Mouse (Mus musculus): ENCODE results near the gene Cfap65. TPM values are rescaled to one million over a fixed set of nuclear protein-coding genes. Genes with fewer than 3 reads are reported as not detected.
A peak's percentile ranks its signal among the peaks of the same experiment; 100 is the strongest.

The Cfap65 gene
- total RNA-seq, 1 experiment, result not detected

GRCm38 (mm10) chr1:74856439-74856720, 79.0 kb downstream of the Cfap65 start:
- in situ Hi-C loops (cut with MboI; ENCODE audit: low sequenced_read_pairs in 2 of 2, unreplicated experiment in 2 of 2), result loop anchor here in 1 of 2 experiments (10.0 kb wide), 2 partner anchors 52 to 82 kb away; partner anchors contain the start of gene Wnt6
- H3K4me3 ChIP-seq (ENCODE audit: insufficient read depth in 1 of 2, low read depth in 1 of 2, low read length in 2 of 2, poor library complexity in 1 of 2, severe bottlenecking in 1 of 2), result peak overlapping the region; percentile 37 to 75; a peak in 3 of 4 replicates
- no peak overlapping the region for H3K27ac ChIP-seq (ENCODE audit: insufficient read depth, low read depth, low read length, poor library complexity, severe bottlenecking)
- no peak for TF ChIP-seq ZC3H11A (IDR thresholded peaks at IDR 0.05; ENCODE audit: borderline replicate concordance, low read depth, low read length)
- no peak for TF ChIP-seq ZNF384 (IDR thresholded peaks at IDR 0.05; ENCODE audit: low read depth, low read length)
- no peak for TF ChIP-seq CHD2 (IDR thresholded peaks at IDR 0.05; ENCODE audit: low read depth, low read length)
- no peak for TF ChIP-seq HCFC1 (IDR thresholded peaks at IDR 0.05; ENCODE audit: borderline replicate concordance, insufficient read depth, low read length)
- no peak for TF ChIP-seq MAFK (IDR thresholded peaks at IDR 0.05; ENCODE audit: insufficient read depth, low read depth, low read length)
- no peaks in the 10 kb centered on the region for H3K9me3 ChIP-seq (ENCODE audit: control insufficient read depth, insufficient read depth, low read depth, low read length)
- H3K4me1 ChIP-seq (ENCODE audit: control insufficient read depth in 2 of 2, insufficient read depth in 2 of 2, low read length in 2 of 2, poor library complexity in 1 of 2), result peaks cover 5 to 32% of the 10 kb centered on the region in 2 experiments; a peak in 3 of 4 replicates
- H3K36me3 ChIP-seq (ENCODE audit: control insufficient read depth, insufficient read depth, low read length, poor library complexity, severe bottlenecking), result no peaks in the 10 kb centered on the region
- no peak overlapping the region for H3K9ac ChIP-seq (ENCODE audit: insufficient read depth, low read depth, low read length, poor library complexity, severe bottlenecking)
- no peak for DNase-seq (ENCODE audit: low read depth, low spot score)

- TF ChIP-seq CHD2 (IDR thresholded peaks at IDR 0.05; ENCODE audit: low read depth, low read length) (no peak), ZC3H11A (IDR thresholded peaks at IDR 0.05; ENCODE audit: borderline replicate concordance, low read depth, low read length) (no peak), MAFK (IDR thresholded peaks at IDR 0.05; ENCODE audit: insufficient read depth, low read depth, low read length) (no peak), HCFC1 (IDR thresholded peaks at IDR 0.05; ENCODE audit: borderline replicate concordance, insufficient read depth, low read length) (no peak), ZNF384 (IDR thresholded peaks at IDR 0.05; ENCODE audit: low read depth, low read length) (no peak)
- in situ Hi-C loops (cut with MboI; ENCODE audit: low sequenced_read_pairs in 2 of 2, unreplicated experiment in 2 of 2), result loop anchor here in 1 of 2 experiments (10.0 kb wide), 2 partner anchors 51 to 81 kb away; partner anchors contain the start of gene Wnt6
- H3K4me3 ChIP-seq (ENCODE audit: insufficient read depth in 1 of 2, low read depth in 1 of 2, low read length in 2 of 2, poor library complexity in 1 of 2, severe bottlenecking in 1 of 2), result peak overlapping the region; percentile 37 to 75; a peak in 3 of 4 replicates
- H3K4me1 ChIP-seq (ENCODE audit: control insufficient read depth in 2 of 2, insufficient read depth in 2 of 2, low read length in 2 of 2, poor library complexity in 1 of 2), result peaks cover 5 to 36% of the 10 kb centered on the region in 2 experiments; a peak in 3 of 4 replicates
- H3K27ac ChIP-seq (ENCODE audit: insufficient read depth, low read depth, low read length, poor library complexity, severe bottlenecking), result no peak overlapping the region
- DNase-seq (ENCODE audit: low read depth, low spot score), result no peak
- no peaks in the 10 kb centered on the region for H3K36me3 ChIP-seq (ENCODE audit: control insufficient read depth, insufficient read depth, low read length, poor library complexity, severe bottlenecking)
- no peak overlapping the region for H3K9ac ChIP-seq (ENCODE audit: insufficient read depth, low read depth, low read length, poor library complexity, severe bottlenecking)
- no peaks in the 10 kb centered on the region for H3K9me3 ChIP-seq (ENCODE audit: control insufficient read depth, insufficient read depth, low read depth, low read length)
Observed at GRCm38 (mm10) chr1:74855651-74856438, 79.6 kb downstream of the Cfap65 start.

- H3K27ac ChIP-seq (ENCODE audit: insufficient read depth, low read depth, low read length, poor library complexity, severe bottlenecking), result no peak overlapping the region
- H3K4me1 ChIP-seq (ENCODE audit: control insufficient read depth in 2 of 2, insufficient read depth in 2 of 2, low read length in 2 of 2, poor library complexity in 1 of 2), result peaks cover 5 to 42% of the 10 kb centered on the region in 2 experiments; a peak in 3 of 4 replicates
- H3K9ac ChIP-seq (ENCODE audit: insufficient read depth, low read depth, low read length, poor library complexity, severe bottlenecking), result peak overlapping the region; percentile 47
- no peaks in the 10 kb centered on the region for H3K36me3 ChIP-seq (ENCODE audit: control insufficient read depth, insufficient read depth, low read length, poor library complexity, severe bottlenecking)
- no peak for DNase-seq (ENCODE audit: low read depth, low spot score)
- in situ Hi-C loops (cut with MboI; ENCODE audit: low sequenced_read_pairs in 2 of 2, unreplicated experiment in 2 of 2), result loop anchor here in 1 of 2 experiments (10.0 kb wide), 2 partner anchors 50 to 80 kb away; partner anchors contain the start of gene Wnt6
- TF ChIP-seq MAFK (IDR thresholded peaks at IDR 0.05; ENCODE audit: insufficient read depth, low read depth, low read length) (no peak), HCFC1 (IDR thresholded peaks at IDR 0.05; ENCODE audit: borderline replicate concordance, insufficient read depth, low read length) (no peak), ZC3H11A (IDR thresholded peaks at IDR 0.05; ENCODE audit: borderline replicate concordance, low read depth, low read length) (no peak), CHD2 (IDR thresholded peaks at IDR 0.05; ENCODE audit: low read depth, low read length) (no peak), ZNF384 (IDR thresholded peaks at IDR 0.05; ENCODE audit: low read depth, low read length) (no peak)
- peak overlapping the region; percentile 70 to 75 for H3K4me3 ChIP-seq (ENCODE audit: insufficient read depth in 1 of 2, low read depth in 1 of 2, low read length in 2 of 2, poor library complexity in 1 of 2, severe bottlenecking in 1 of 2)
- H3K9me3 ChIP-seq (ENCODE audit: control insufficient read depth, insufficient read depth, low read depth, low read length), result no peaks in the 10 kb centered on the region
Observed at GRCm38 (mm10) chr1:74855156-74855555, 80.2 kb downstream of the Cfap65 start.

GRCm38 (mm10) chr1:74854306-74855056, 80.9 kb downstream of the Cfap65 start, which contains the start of gene Cdk5r2:
TSS of gene Cdk5r2 (plus strand) at chr1:74854934.
- H3K27ac ChIP-seq (ENCODE audit: insufficient read depth, low read depth, low read length, poor library complexity, severe bottlenecking), result no peak within 1 kb of the TSS
- peaks cover 5 to 42% of the 10 kb centered on the region in 2 experiments; a peak in 3 of 4 replicates for H3K4me1 ChIP-seq (ENCODE audit: control insufficient read depth in 2 of 2, insufficient read depth in 2 of 2, low read length in 2 of 2, poor library complexity in 1 of 2)
- in situ Hi-C loops (cut with MboI; ENCODE audit: low sequenced_read_pairs in 2 of 2, unreplicated experiment in 2 of 2), result loop anchor here in 1 of 2 experiments (10.0 kb wide), 2 partner anchors 50 to 80 kb away; partner anchors contain the start of gene Wnt6

More at GRCm38 (mm10) chr1:74854306-74855056, 80.9 kb downstream of the Cfap65 start, which contains the start of gene Cdk5r2:
- peak within 1 kb of the TSS; percentile 73 to 75 for H3K4me3 ChIP-seq (ENCODE audit: insufficient read depth in 1 of 2, low read depth in 1 of 2, low read length in 2 of 2, poor library complexity in 1 of 2, severe bottlenecking in 1 of 2)
- peak within 1 kb of the TSS; percentile 47 for H3K9ac ChIP-seq (ENCODE audit: insufficient read depth, low read depth, low read length, poor library complexity, severe bottlenecking)
- no peaks in the 10 kb centered on the region for H3K9me3 ChIP-seq (ENCODE audit: control insufficient read depth, insufficient read depth, low read depth, low read length)
- peak; percentile 97 for DNase-seq (ENCODE audit: low read depth, low spot score)
- no peak for TF ChIP-seq HCFC1 (IDR thresholded peaks at IDR 0.05; ENCODE audit: borderline replicate concordance, insufficient read depth, low read length)
- TF ChIP-seq CHD2 (IDR thresholded peaks at IDR 0.05; ENCODE audit: low read depth, low read length), result peak; percentile 92
- no peaks in the 10 kb centered on the region for H3K36me3 ChIP-seq (ENCODE audit: control insufficient read depth, insufficient read depth, low read length, poor library complexity, severe bottlenecking)

Other genes with a start within 250 kb of the Cfap65 start
- 1.1 and 4.9 TPM in 2 replicates for gene Cyp27a1, start 222.0 kb downstream of the Cfap65 start, total RNA-seq (2012; rRNA removed)
- 0.04 and 0.16 TPM in 2 replicates for gene Prkag3, start 186.4 kb downstream of the Cfap65 start, total RNA-seq (2012; rRNA removed)
- 2.6 and 2.8 TPM in 2 replicates for gene Wnt6, start 163.7 kb downstream of the Cfap65 start, total RNA-seq (2012; rRNA removed)
- 0.42 and 1.5 TPM in 2 replicates for gene Wnt10a, start 144.1 kb downstream of the Cfap65 start, total RNA-seq (2012; rRNA removed)
- gene Cdk5r2, start 80.7 kb downstream of the Cfap65 start, total RNA-seq (2012; rRNA removed), result 0.26 and 0.54 TPM in 2 replicates
- not detected in 2 replicates for gene Fev, start 50.2 kb downstream of the Cfap65 start, total RNA-seq (2012; rRNA removed)
- gene Cryba2, start 42.5 kb downstream of the Cfap65 start, total RNA-seq (2012; rRNA removed), result not detected in 2 replicates
- 0.37 and 0.67 TPM in 2 replicates for gene Ihh, start 16.1 kb upstream of the Cfap65 start, total RNA-seq (2012; rRNA removed)
- gene Nhej1, start 189.6 kb upstream of the Cfap65 start, total RNA-seq (2012; rRNA removed), result 6.7 and 7.7 TPM in 2 replicates
- gene Slc23a3, start 198.3 kb upstream of the Cfap65 start, total RNA-seq (2012; rRNA removed), result 0.31 TPM in 1 of 2 replicates, not detected in the other
- 20.9 and 27.2 TPM in 2 replicates for gene Cnppd1, start 207.1 kb upstream of the Cfap65 start, total RNA-seq (2012; rRNA removed)
- 27.1 and 37.4 TPM in 2 replicates for gene Retreg2, start 207.2 kb upstream of the Cfap65 start, total RNA-seq (2012; rRNA removed)
- 15.1 and 16.0 TPM in 2 replicates for gene Zfand2b, start 233.0 kb upstream of the Cfap65 start, total RNA-seq (2012; rRNA removed)
- gene Abcb6, start 244.8 kb upstream of the Cfap65 start, total RNA-seq (2012; rRNA removed), result 41.0 and 54.3 TPM in 2 replicates